Mouse (Mus musculus) monocyte, adult 5-6 weeks (primary cell): Measurements from ENCODE around the gene Atp8b5. TPM values are rescaled to one million over a fixed set of nuclear protein-coding genes. Genes with fewer than 3 reads are reported as not detected.

Source experiments
- ATAC-seq: fragments of 153-309, 156-312 bp; replicated peaks from 2 replicates; pipeline ENCODE4 v1.8.0; 2017; ENCODE audit warnings: mild to moderate bottlenecking; ENCODE audit not compliant: low TSS enrichment, insufficient number of reproducible peaks, severe bottlenecking, poor library complexity, low FRiP score
- total RNA-seq: library from RNA; stranded (forward); fragments of 200-1000, 200-491, 200-594 nt; gene quantifications from 3 replicates; pipeline ENCODE4 v1.2.3, GENCODE M21; 2017

Gene Atp8b5
- total RNA-seq, 1 experiment from 2014 or later, result 0.95 TPM

DNA sequence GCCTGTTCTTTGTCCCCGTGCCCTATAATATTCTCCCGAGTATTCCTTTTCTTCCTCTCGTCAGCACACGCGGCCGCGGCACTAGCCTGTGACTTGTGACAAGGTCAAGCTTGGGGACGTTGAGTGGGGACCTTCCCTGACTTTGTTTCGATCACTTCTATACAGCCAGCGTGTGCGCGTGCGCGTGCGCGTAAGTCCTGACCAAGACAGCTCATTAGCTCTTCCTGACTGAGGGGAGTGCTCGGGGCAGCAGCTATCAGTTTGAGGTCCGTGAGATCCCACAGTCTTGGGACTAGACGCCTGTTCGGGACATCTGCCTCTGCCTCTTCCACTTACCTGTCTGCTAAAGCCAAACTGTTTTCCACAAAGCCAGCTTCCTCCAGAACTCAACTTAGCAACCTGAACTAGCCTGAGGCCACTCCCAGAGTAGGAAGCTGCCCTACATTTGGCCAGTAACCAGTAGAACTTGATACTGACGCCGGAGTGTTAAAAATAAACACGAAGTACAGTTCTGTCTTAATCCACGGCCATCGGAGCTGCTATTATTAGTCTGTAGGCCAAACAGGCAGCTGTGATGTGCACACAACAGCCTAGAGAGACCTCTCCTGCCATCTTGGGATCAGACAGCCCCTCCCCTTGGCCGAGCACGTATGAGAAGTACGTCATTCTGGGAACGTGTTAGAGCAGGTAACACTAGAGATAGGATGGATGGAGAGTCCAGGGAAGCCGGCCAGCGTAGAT lies 132.6 kb downstream of the Atp8b5 start:
- ATAC-seq, result no peak

DNA sequence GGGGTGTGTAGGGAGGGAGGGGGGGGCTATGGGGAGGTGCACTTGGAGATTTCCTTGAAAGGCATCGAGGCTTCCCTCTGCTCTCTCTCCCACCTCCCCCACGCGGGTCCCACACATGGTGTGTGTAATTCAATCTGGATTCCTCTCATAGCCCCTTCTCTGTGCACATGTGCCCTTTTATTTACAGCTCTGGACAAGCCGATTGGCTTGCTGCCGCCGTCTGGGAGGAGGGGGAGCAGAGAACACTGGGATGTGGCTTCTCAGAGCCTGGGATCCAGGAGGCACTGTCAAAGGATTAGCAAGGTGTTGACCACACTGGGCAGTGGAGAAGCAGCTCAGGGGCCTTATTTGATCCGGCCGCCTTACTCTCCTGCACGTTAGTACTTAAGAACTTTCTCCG lies 134.0 kb downstream of the Atp8b5 start:
- ATAC-seq, result no peak

DNA sequence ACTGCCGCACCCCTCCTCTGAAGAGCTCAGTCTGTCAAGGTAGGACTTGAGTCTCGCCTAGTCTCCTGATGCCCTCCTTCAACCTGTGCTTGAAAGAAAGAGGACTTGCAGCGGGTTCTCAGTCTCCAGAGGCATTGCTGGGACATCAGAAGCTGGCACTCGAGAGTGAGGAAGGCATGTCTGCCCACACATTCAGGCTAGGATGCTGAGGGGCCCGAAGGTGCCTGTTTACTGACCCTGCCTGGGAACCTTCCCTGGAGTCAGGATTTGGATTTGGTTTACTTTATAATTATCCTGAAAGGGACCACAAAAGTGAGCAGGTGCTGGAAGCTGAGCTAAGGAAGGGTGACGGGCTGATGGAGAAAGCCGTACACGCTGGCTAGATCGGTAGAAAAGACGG lies 134.5 kb downstream of the Atp8b5 start:
- no peak for ATAC-seq

DNA sequence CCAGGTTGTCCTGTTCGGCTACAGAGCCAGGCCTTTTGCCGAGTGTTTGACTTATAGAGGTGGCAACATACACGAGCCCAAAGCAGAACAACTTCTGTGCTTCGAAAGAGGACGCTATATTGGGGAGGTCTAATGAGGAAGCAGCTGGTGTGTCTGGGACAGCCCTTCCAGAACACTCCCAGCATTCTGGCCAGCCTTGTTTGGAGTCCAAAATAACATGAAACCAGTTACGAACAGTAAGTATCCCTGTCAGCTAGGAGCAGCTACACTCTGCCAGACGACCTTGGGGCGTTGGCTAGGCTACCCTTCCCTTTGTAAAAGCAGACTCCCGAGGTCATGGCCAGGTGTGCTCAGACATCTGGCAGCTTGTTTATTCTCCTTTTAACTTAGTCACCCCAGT lies 135.3 kb downstream of the Atp8b5 start:
- 0 out of 2 replicates have a peak, but pooled peaks have one; percentile 37 for ATAC-seq

DNA sequence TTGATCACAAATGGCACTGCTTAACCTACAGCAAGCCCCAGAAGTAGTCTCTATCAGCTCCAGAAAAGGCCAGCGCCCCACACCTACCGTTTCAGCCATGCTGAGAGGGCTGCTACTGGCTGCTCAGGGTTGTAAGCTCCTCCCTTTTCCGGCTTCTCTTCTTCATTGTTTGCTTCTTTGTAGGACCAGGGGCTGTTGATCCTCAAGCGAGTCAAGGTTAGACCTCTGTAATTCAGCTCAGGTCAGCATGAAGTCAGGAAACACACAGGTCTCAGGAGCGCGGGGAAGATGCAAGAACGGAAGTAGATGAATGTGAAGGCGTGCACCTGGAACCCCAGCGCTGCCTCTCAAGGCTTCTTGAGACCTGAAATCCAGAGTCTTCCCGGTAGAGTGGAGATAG lies 137.7 kb downstream of the Atp8b5 start:
- ATAC-seq, result no peak

DNA sequence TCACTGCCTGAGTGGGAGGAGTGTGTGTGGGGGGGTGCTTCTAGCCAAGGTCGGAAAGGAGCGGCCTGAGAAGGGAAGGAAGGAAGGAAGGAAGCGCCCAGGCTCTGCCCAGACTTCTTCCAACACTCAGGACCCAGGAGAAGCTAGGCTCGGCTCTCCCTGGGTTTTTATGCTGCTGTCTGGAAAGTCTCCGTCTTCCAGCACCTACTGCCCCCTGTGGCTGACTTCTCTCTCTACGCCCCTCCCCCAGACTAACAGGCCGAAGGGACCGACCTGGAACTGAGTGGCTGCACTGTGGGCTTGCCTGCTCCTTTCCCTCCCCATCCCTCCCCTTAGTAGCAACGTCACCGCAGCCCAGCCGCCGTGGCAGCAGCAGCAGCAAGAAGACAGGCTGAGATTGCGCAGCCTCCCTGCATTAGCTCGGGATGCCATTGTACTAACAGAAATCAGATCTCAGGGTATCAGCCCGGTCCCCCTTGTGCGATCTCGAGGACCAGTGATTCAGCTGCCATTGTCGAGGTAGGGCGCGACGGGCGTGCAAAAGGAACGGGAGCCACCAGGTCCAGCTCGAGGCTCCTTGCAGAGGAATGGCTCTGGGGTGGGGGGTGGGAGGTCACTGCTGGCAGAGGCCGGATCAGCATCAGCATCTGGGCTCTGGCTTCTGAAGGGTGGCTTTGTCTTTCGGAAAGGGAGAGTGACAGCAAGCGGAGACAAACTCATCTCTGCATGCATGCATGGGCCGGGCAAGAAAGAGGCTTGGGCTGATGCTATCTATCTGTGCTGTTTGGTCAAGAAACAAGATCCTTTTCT lies 139.4 kb downstream of the Atp8b5 start:
- ATAC-seq, result no peak

DNA sequence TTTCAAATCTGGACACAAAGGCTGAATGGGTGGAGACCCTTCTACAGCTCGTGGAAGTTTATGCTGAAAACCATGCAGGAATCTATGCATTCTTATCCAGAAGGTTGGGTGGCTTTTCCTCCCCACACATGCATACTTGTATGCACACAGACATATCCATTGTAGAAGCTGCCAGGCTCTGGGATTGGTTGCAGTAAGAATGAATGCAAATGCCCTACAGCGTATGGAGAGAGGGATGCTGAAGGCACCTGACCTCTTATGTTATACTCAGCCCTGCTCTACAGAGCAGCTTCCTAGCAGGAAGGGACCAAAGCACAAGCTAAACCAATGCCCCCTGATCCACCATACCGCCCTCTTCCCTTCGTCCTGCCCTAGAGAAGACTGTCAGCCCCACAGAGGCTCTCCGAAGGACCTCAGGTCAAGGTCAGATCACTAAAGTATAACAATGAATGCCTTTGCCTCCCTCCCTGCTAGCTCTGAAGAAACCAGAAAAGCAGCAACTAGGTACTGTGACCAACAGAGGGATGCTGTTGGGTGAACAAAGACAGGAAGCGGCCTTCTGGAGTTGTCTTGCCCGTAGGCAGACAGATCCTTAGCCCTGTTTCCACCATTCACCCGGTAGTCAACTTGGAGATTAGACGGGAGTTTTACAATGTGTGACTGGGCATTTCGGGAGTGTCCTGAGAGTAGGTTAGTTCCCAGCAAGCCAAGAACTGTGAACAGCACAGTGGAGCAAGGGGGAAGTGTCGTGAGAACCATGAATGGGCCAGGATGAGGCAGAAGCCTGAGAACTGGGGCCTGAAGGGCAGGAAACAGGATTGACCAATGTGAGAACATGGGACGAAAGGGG lies 140.3 kb downstream of the Atp8b5 start:
- ATAC-seq, result no peak

DNA sequence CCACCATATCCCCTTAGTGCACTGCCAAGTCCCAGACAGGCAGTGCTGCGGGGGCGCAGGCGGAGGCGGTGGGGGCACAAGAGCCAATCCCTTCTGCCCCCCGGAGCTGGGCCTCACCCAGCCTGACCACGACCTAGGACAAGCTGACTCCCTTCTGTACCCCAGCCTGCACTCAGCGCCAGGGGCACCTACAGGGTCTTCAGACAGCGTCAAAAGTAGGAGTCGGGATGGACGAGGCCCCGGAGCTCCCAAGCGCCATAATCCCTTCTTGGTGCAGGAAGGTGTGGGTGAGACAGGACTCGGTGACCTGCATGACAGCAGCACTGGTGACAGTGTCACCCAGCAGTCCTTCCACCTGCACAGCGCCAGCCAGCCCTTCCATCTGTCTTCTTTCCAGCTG lies 147.8 kb downstream of the Atp8b5 start:
- ATAC-seq, result no peak

DNA sequence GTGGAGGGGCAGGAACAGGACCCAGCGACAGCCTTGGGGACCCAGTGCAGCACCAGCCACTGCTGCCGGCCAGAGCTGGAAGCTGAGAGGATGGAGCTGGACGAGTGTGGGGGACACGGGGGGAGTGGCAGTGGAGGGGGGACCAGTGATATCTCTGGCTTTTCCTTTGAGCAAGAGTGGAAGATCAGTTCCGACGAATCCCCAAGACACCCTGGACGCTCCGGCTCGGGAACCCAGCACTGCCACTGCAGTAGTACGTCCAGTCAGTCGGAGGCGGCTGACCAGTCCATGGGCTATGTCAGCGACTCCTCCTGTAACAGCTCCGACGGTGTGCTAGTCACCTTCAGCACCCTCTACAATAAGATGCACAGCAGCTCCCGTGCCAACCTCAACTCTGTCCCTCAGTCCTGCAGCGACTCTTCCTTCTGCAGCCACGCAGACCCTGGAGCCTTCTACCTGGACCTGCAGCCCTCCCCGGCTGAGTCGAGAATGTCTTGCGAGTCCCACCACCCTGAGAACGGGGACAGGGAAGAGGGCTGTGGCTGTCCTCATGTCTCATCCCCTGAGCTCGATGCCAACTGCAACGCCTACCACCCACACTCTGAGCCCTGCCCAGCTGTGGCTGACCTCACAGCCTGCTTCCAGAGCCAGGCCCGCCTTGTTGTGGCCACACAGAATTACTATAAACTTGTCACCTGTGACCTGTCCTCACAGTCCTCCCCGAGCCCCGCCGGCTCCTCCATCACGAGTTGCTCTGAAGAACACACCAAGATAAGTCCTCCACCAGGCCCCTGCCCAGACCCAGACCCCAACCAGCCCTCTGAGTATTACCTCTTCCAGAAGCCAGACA lies 148.5 kb downstream of the Atp8b5 start:
- ATAC-seq, result no peak

DNA sequence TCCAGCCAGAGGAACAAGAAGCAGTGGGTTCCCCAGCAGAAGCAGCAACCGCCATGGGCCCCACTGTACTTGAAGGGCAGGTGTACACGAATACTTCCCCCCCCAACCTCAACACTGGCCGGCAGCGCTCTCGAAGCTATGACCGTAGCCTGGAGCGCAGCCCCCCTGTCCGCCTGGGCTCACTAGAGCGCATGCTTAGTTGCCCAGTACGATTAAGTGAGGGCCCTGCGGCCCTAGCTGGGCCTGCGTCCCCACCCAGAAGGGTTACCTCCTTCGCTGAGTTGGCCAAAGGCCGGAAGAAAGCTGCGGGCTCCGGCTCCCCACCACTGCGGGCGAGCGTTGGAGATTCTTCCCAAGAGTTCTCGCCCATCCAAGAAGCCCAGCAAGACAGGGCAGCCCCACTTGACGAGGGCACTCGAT lies 149.1 kb downstream of the Atp8b5 start:
- no peak for ATAC-seq

DNA sequence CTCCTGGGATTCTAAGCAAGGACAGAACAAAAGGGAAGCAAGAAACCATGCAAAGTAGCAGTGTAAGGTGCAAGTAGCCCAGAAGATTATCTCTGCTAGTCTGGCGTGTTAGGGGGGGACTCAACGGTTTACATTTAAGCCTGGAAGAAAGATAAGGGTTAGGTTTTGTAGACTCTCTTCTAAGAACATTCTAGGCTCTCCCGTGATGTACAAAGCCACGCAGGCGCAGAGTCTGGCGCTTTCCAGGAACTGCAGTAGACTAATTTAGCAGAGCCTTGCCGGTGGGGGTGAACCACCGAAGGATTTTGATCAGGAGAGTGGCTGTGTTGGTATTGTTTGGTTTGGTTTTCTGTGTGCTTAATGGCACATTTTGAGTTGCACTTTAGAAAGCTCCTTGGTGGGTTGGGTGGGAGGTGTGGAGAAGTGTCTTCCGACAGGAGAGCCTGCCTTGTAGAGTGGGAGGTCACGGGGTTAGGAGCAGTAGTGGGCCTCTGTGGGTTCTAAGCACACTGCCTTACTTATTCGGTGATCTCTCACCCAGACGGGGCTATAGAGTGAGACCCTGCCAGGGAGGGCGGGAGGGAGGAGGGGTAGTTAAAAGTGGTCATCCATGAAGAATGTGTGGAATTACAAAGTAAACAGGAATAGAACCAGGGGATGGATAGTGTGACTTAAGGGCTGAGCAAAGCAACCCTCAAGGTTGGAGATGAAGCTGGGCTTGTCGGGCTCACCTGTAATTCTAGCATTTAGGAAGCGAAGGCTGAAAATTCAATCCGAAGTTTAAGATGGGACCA lies 150.5 kb downstream of the Atp8b5 start:
- ATAC-seq, result no peak

DNA sequence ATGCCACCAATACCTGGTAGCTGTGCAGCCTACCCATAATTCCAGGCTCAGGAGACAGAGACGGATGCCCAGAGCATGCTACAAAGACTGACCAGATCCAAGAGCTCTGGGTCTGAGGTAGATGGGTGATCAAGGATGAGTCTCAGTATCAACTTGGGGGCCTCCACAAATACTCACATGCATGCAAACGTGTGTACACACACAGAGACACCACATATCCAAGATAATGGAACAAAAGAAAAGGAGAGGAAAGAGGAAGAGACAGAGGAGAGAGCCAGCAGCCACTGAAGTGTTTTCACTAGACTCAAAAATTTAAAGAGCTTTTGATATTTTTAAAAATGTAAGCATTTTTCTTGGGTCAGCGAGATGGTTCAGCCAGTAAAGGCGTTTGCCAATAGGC lies 151.5 kb downstream of the Atp8b5 start:
- ATAC-seq, result no peak

DNA sequence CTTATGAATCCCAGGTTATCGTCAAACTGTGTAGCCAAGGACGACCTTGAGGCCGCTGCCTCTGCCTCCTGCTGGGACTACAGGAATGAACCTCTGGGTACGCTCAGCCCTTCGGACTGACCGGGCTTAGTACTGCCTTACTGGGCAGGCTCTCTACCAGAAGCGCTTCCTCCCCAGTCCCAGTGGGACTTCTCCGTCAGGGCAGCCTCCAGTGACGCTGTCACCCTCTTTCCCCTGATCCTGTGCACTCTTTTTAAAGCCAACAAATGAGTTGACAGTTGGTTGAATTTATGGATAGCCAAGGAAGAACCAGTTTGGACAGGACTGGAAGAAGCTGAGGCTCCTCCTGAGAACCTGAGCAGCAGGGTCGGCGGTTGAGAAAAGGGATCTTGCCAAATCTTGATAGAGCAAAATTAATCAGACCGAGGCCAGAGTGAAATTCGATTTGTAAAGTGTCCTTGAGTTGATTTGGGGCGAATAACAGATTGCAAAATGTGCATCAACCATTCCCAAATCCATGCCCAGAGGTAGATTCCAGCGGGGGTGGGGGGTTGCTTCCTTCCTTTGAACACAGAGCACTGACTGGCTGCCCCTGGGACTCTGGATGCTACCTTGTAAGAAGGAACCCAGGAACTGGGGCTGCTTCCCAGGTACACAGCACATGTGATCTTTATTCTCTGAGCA lies 152.2 kb downstream of the Atp8b5 start:
- no peak for ATAC-seq

DNA sequence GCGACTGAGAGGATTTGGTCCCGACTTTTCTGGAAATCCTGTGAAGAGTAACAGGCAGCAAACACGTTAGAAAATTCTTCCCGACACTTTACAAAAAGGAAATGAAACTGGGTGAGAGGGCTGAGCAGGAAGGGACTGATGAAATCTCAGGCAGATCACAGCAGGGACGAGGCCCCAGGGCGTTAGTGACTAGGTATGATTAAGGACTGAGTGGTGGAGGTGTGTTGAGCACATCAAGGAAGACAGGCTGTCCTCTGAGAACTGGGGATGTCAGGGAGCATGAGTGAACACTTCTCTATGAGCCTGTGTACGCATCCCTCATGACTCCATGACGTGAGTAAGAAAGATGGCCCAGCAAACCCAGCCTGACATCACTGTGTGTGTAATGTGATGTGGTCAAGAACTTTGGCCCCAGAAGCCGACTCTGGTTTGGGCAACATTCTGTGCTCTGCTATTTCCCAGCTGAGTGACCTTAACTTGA lies 152.9 kb downstream of the Atp8b5 start:
- peak; percentile 45; the same call in 1 of the 2 replicates for ATAC-seq

DNA sequence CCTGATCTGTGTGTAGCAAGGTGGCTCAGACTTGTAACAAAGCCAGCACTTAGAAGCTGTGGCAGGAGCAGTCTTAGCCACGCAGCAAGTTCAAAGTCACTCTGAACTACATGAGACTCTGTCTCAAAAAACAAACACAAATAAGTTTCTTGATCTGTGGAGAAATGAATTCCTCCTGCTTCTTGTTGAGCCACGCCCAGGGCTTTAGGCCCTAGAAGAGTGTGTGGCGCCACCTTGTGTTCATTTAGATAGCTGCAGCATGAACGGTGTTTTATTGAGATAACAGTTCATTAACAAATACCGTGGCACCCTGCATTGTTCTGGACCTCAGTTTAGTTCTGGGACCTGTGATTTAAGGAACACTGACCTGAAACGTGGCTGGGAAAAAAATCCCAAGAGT lies 153.3 kb downstream of the Atp8b5 start:
- ATAC-seq, result peak; percentile 64; the same call in 1 of the 2 replicates

DNA sequence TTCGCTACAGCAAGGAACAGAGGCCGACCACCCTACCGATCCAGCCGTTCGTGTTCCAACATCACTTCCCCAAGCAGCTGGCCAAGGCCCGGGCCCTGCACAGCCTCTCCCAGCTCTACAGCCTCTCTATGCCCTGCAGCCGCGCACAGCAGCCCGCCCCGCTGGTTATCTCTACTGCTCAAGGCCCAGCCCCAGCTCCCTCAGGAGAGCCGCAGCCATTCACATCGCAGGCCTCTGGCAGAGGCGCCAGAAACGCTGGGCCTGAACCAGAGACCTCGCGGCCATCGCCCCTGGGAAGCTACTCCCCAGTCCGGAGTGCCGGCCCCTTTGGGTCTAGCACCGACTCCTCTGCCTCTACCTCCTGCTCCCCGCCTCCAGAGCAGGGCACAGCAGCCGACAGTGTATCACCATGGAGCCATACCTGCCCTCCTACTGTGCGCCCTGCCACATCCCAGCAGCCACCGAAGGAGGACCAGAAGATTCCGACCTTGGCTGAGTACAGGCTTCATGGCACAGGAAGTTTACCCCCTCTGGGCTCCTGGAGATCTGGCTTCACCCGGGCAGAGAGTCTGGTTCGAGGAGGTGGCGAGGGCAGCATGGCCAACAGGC lies 154.8 kb downstream of the Atp8b5 start:
- no peak for ATAC-seq
